Mouse (Mus musculus): ENCODE results near the gene Trappc4.
A peak's percentile ranks its signal among the peaks of the same experiment; 100 is the strongest.
"Not testable (repeated sequence)": the region's sequence is repeated elsewhere in the genome, so short reads cannot be mapped to it uniquely, and the experiment has no call there.

Gene Trappc4

GRCm38 (mm10) chr9:44408693-44409092 is 1.3 kb upstream of the Trappc4 start:
- not testable (repeated sequence) for DNase-seq (ENCODE audit: low spot score in 2 of 2)

- DNase-seq (ENCODE audit: low spot score in 2 of 2) = no peak
Observed at GRCm38 (mm10) chr9:44407752-44408097, 325 bp upstream of the Trappc4 start.

GRCm38 (mm10) chr9:44405011-44405410 is 2.4 kb downstream of the Trappc4 start:
- DNase-seq (ENCODE audit: low spot score in 2 of 2) = no peak

- DNase-seq (ENCODE audit: low spot score in 2 of 2) = no peak
Observed at GRCm38 (mm10) chr9:44401081-44401480, 6.3 kb downstream of the Trappc4 start.

GRCm38 (mm10) chr9:44399795-44400114 is 7.6 kb downstream of the Trappc4 start:
- no peak for DNase-seq (ENCODE audit: low spot score in 2 of 2)

GRCm38 (mm10) chr9:44399114-44399794 is 8.1 kb downstream of the Trappc4 start:
- no peak for DNase-seq (ENCODE audit: low spot score in 2 of 2)

GRCm38 (mm10) chr9:44398551-44398950 is 8.8 kb downstream of the Trappc4 start:
- DNase-seq (ENCODE audit: low spot score in 2 of 2) = no peak

GRCm38 (mm10) chr9:44398087-44398486 is 9.3 kb downstream of the Trappc4 start:
- DNase-seq (ENCODE audit: low spot score in 2 of 2) = no peak

GRCm38 (mm10) chr9:44396684-44397411 is 10.6 kb downstream of the Trappc4 start, which contains the start of gene Slc37a4:
Slc37a4 (plus strand) TSS chr9:44396852.
- peak; percentile 92 for DNase-seq (ENCODE audit: low spot score in 2 of 2)

GRCm38 (mm10) chr9:44391466-44391865 is 15.9 kb downstream of the Trappc4 start:
- peak; percentile 59 to 86 for DNase-seq (ENCODE audit: low spot score in 2 of 2)

- peak in 1 of 2 experiments; percentile 62 for DNase-seq (ENCODE audit: low spot score in 2 of 2)
Observed at GRCm38 (mm10) chr9:44389273-44389672, 18.1 kb downstream of the Trappc4 start.

- no peak for DNase-seq (ENCODE audit: low spot score in 2 of 2)
Observed at GRCm38 (mm10) chr9:44387221-44387620, 20.2 kb downstream of the Trappc4 start.

GRCm38 (mm10) chr9:44384596-44384995 is 22.8 kb downstream of the Trappc4 start:
- no peak for DNase-seq (ENCODE audit: low spot score in 2 of 2)

- no peak for DNase-seq (ENCODE audit: low spot score in 2 of 2)
Observed at GRCm38 (mm10) chr9:44379862-44380261, 27.5 kb downstream of the Trappc4 start.

- DNase-seq (ENCODE audit: low spot score in 2 of 2) = peak; percentile 98 to 99
Observed at GRCm38 (mm10) chr9:44379054-44379834, 28.2 kb downstream of the Trappc4 start, which contains the start of gene Hyou1. Hyou1 (plus strand) TSS chr9:44379490.

GRCm38 (mm10) chr9:44378153-44378730 is 29.2 kb downstream of the Trappc4 start:
- no peak for DNase-seq (ENCODE audit: low spot score in 2 of 2)

- not testable (repeated sequence) for DNase-seq (ENCODE audit: low spot score in 2 of 2)
Observed at GRCm38 (mm10) chr9:44377335-44377734, 30.1 kb downstream of the Trappc4 start.

GRCm38 (mm10) chr9:44376141-44376540 is 31.3 kb downstream of the Trappc4 start:
- DNase-seq (ENCODE audit: low spot score in 2 of 2) = no peak

GRCm38 (mm10) chr9:44373386-44373785 is 34.0 kb downstream of the Trappc4 start:
- DNase-seq (ENCODE audit: low spot score in 2 of 2) = no peak

GRCm38 (mm10) chr9:44364480-44364879 is 42.9 kb downstream of the Trappc4 start:
- DNase-seq (ENCODE audit: low spot score in 2 of 2) = no peak

GRCm38 (mm10) chr9:44361931-44362330 is 45.5 kb downstream of the Trappc4 start:
- DNase-seq (ENCODE audit: low spot score in 2 of 2) = not testable (repeated sequence)
